Mouse (Mus musculus): ENCODE measurements around the gene Fahd1. TPM values are rescaled to one million over a fixed set of nuclear protein-coding genes. Genes with fewer than 3 reads are reported as not detected.

Fahd1 gene
- polyA plus RNA-seq, 1 experiment, result 7.8 TPM

- TF ChIP-seq POLR2A (IDR thresholded peaks at IDR 0.05; ENCODE audit: control insufficient read depth, extremely low read depth, insufficient read depth, low read length, poor library complexity), result no peak
- TF ChIP-seq CTCF (IDR thresholded peaks at IDR 0.05; ENCODE audit: borderline replicate concordance, control insufficient read depth, extremely low read depth, insufficient read depth, low read length, poor library complexity), result no peak
- Histone ChIP-seq H3K27me3 (ENCODE audit: control insufficient read depth, insufficient read depth, low read length) (no peaks in the 10 kb centered on the region), H3K27ac (ENCODE audit: control insufficient read depth, insufficient read depth, low read length) (no peak overlapping the region), H3K4me1 (replicated peaks; ENCODE audit: control insufficient read depth, insufficient read depth, low read length) (no peaks in the 10 kb centered on the region), H3K4me3 (ENCODE audit: control insufficient read depth, insufficient read depth, low read length) (no peak overlapping the region), H3K36me3 (ENCODE audit: control insufficient read depth, insufficient read depth, low read length) (no peaks in the 10 kb centered on the region)
- 82% methylated on average over 5 of the region's 5 CpGs for WGBS
- DNase-seq, result no peak
Observed at GRCm38 (mm10) chr17:24815256-24815655, 34.9 kb downstream of the Fahd1 start.

- H3K27me3 ChIP-seq (ENCODE audit: control insufficient read depth, insufficient read depth, low read length), result no peaks in the 10 kb centered on the region
- DNase-seq, result no peak
- no peak overlapping the region for H3K4me3 ChIP-seq (ENCODE audit: control insufficient read depth, insufficient read depth, low read length)
- H3K36me3 ChIP-seq (ENCODE audit: control insufficient read depth, insufficient read depth, low read length), result no peaks in the 10 kb centered on the region
- TF ChIP-seq POLR2A (IDR thresholded peaks at IDR 0.05; ENCODE audit: control insufficient read depth, extremely low read depth, insufficient read depth, low read length, poor library complexity) (no peak), CTCF (IDR thresholded peaks at IDR 0.05; ENCODE audit: borderline replicate concordance, control insufficient read depth, extremely low read depth, insufficient read depth, low read length, poor library complexity) (no peak)
- 46% methylated on average over 2 of the region's 2 CpGs for WGBS
- H3K4me1 ChIP-seq (replicated peaks; ENCODE audit: control insufficient read depth, insufficient read depth, low read length), result no peaks in the 10 kb centered on the region
- H3K27ac ChIP-seq (ENCODE audit: control insufficient read depth, insufficient read depth, low read length), result no peak overlapping the region
Observed at GRCm38 (mm10) chr17:24812215-24812614, 37.9 kb downstream of the Fahd1 start.

DNA sequence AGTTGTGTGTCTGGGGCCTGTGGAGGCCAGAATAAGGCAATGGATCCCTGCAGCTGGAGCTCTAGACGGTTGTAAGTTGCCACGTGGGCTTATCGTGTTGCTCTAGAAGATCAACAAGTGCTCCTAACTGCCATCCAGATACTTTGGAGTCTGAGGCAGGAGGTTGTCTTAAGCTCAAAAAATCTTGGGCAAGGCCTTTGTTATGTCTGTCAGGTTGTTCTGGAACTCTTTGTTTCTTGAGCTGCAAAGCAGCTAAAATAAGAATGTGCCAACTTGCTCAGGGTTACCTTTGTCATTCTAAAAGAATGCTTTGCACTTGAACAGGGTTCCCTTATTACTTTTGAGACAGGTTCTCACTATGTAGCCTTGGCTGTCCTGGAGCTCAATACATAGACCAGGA, 39.0 kb downstream of the Fahd1 start:
- H3K27ac ChIP-seq (ENCODE audit: control insufficient read depth, insufficient read depth, low read length), result no peak overlapping the region
- no peaks in the 10 kb centered on the region for H3K36me3 ChIP-seq (ENCODE audit: control insufficient read depth, insufficient read depth, low read length)
- no peak for TF ChIP-seq CTCF (IDR thresholded peaks at IDR 0.05; ENCODE audit: borderline replicate concordance, control insufficient read depth, extremely low read depth, insufficient read depth, low read length, poor library complexity)
- no peak overlapping the region for H3K4me3 ChIP-seq (ENCODE audit: control insufficient read depth, insufficient read depth, low read length)
- 91% methylated on average over 3 of the region's 3 CpGs for WGBS
- H3K27me3 ChIP-seq (ENCODE audit: control insufficient read depth, insufficient read depth, low read length), result no peaks in the 10 kb centered on the region
- H3K4me1 ChIP-seq (replicated peaks; ENCODE audit: control insufficient read depth, insufficient read depth, low read length), result no peaks in the 10 kb centered on the region
- no peak for DNase-seq

DNA sequence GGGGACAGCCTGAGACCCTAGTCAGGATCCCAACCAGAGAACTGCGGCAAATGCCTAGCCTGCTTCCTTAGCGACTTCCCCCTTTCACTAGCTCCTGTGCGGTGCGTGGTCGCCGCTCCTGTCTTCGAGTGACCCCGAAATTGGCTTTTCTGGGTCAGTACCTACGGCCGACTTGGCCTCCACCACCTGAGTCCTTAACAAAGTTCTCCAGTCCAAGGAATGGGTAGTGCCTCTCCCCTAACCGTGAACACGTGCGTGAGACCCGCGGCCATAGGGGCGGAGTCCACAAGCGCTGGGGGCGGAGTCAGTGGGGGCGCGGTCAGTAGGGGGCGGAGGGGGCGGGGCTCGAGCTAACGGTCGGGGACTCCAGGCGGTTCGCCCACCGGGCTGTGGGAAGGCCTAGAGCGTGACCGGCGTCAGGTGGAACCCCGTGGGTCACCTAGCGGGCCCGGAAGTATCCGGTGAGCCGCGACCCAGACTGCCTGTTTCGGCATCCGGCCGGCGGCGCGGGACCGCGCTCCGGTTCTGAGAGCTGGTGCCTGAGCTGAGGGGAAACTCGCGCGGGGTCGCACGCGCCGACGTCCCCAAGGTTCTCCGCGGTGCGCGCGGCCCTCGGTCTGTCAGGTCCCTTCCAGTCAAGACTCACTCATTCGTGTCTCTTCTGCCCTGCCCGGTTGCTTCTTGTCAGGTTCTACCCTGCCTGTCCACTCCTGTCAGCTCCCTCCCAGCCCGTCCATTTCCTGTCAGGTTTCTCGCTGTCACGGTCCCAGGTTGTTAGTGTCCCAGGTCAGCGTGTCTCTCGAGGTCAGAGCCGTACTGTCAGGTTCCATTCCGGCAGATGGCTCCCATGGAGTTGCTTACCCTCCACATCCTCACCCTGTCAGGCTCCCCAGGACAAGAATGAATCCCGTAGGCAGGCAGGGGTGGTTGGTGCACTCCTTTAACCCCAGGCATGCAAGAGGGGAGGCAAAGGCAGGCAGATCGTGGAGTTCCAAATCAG, 45.9 kb downstream of the Fahd1 start, which contains the start of gene Meiob:
Gene Meiob (plus strand): TSS at position 338 of the 1,000 bp plus-strand sequence.
- TF ChIP-seq POLR2A (IDR thresholded peaks at IDR 0.05; ENCODE audit: control insufficient read depth, extremely low read depth, insufficient read depth, low read length, poor library complexity) (no peak), CTCF (IDR thresholded peaks at IDR 0.05; ENCODE audit: borderline replicate concordance, control insufficient read depth, extremely low read depth, insufficient read depth, low read length, poor library complexity) (no peak)
- Histone ChIP-seq H3K36me3 (ENCODE audit: control insufficient read depth, insufficient read depth, low read length) (no peaks in the 10 kb centered on the region), H3K27ac (ENCODE audit: control insufficient read depth, insufficient read depth, low read length) (no peak within 1 kb of the TSS), H3K27me3 (ENCODE audit: control insufficient read depth, insufficient read depth, low read length) (peaks cover 6% of the 10 kb centered on the region; the same call in 1 of the 2 replicates), H3K4me3 (ENCODE audit: control insufficient read depth, insufficient read depth, low read length) (peak within 1 kb of the TSS; percentile 65), H3K4me1 (replicated peaks; ENCODE audit: control insufficient read depth, insufficient read depth, low read length) (peaks cover 5% of the 10 kb centered on the region)
- WGBS, result 2% methylated on average over 71 of the region's 71 CpGs
- DNase-seq, result peak; percentile 72

- no peak overlapping the region for H3K4me3 ChIP-seq (ENCODE audit: control insufficient read depth, insufficient read depth, low read length)
- DNase-seq, result no peak
- no peak for TF ChIP-seq POLR2A (IDR thresholded peaks at IDR 0.05; ENCODE audit: control insufficient read depth, extremely low read depth, insufficient read depth, low read length, poor library complexity)
- TF ChIP-seq CTCF (IDR thresholded peaks at IDR 0.05; ENCODE audit: borderline replicate concordance, control insufficient read depth, extremely low read depth, insufficient read depth, low read length, poor library complexity), result no peak
- 69% methylated on average over 3 of the region's 3 CpGs for WGBS
- peaks cover 6% of the 10 kb centered on the region; the same call in 1 of the 2 replicates for H3K27me3 ChIP-seq (ENCODE audit: control insufficient read depth, insufficient read depth, low read length)
- peaks cover 5% of the 10 kb centered on the region for H3K4me1 ChIP-seq (replicated peaks; ENCODE audit: control insufficient read depth, insufficient read depth, low read length)
- H3K36me3 ChIP-seq (ENCODE audit: control insufficient read depth, insufficient read depth, low read length), result no peaks in the 10 kb centered on the region
- no peak overlapping the region for H3K27ac ChIP-seq (ENCODE audit: control insufficient read depth, insufficient read depth, low read length)
Observed at GRCm38 (mm10) chr17:24800524-24800923, 49.6 kb downstream of the Fahd1 start.

DNA sequence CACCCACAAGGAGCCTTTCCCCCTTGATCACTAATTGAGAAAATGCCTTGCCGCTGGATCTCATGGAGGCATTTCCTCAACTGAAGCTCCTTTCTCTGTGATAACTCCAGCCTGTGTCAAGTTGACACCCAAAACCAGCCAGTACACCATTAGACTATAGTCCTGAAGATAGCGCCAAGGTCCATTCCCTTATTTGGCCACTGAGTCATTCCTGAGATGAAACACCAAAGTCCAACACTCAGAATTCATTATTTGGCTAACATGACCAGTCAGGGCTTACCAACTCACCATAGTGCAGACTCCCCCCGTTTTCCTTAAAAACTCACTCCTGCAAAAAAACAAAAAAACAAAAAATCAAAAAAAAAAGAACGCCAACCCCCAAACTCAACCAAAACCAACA, 50.7 kb downstream of the Fahd1 start:
- Histone ChIP-seq H3K4me1 (replicated peaks; ENCODE audit: control insufficient read depth, insufficient read depth, low read length) (peaks cover 3% of the 10 kb centered on the region), H3K27me3 (ENCODE audit: control insufficient read depth, insufficient read depth, low read length) (peaks cover 4% of the 10 kb centered on the region; the same call in 1 of the 2 replicates), H3K36me3 (ENCODE audit: control insufficient read depth, insufficient read depth, low read length) (no peaks in the 10 kb centered on the region), H3K27ac (ENCODE audit: control insufficient read depth, insufficient read depth, low read length) (no peak overlapping the region), H3K4me3 (ENCODE audit: control insufficient read depth, insufficient read depth, low read length) (no peak overlapping the region)
- DNase-seq, result no peak
- TF ChIP-seq POLR2A (IDR thresholded peaks at IDR 0.05; ENCODE audit: control insufficient read depth, extremely low read depth, insufficient read depth, low read length, poor library complexity), result no peak
- TF ChIP-seq CTCF (IDR thresholded peaks at IDR 0.05; ENCODE audit: borderline replicate concordance, control insufficient read depth, extremely low read depth, insufficient read depth, low read length, poor library complexity), result no peak
- 97% methylated on average over 4 of the region's 4 CpGs for WGBS

Other genes with a start within 250 kb of the Fahd1 start
- gene Tsc2, start 217.7 kb downstream of the Fahd1 start, polyA plus RNA-seq (2012; rRNA removed), result 163 and 173 TPM in 2 replicates
- gene Nthl1, start 217.7 kb downstream of the Fahd1 start, polyA plus RNA-seq (2012; rRNA removed), result 9.7 and 9.8 TPM in 2 replicates
- gene Slc9a3r2, start 200.0 kb downstream of the Fahd1 start, polyA plus RNA-seq (2012; rRNA removed), result 13.5 and 19.6 TPM in 2 replicates
- gene Npw, start 191.9 kb downstream of the Fahd1 start, polyA plus RNA-seq (2012; rRNA removed), result 0.35 and 0.64 TPM in 2 replicates
- gene Zfp598, start 180.7 kb downstream of the Fahd1 start, polyA plus RNA-seq (2012; rRNA removed), result 118 and 123 TPM in 2 replicates
- 0.29 and 0.32 TPM in 2 replicates for gene Syngr3, start 160.4 kb downstream of the Fahd1 start, polyA plus RNA-seq (2012; rRNA removed)
- gene Gfer, start 154.2 kb downstream of the Fahd1 start, polyA plus RNA-seq (2012; rRNA removed), result 24.3 and 33.3 TPM in 2 replicates
- 10.5 and 10.8 TPM in 2 replicates for gene Noxo1, start 154.1 kb downstream of the Fahd1 start, polyA plus RNA-seq (2012; rRNA removed)
- 109 and 120 TPM in 2 replicates for gene Tbl3, start 142.7 kb downstream of the Fahd1 start, polyA plus RNA-seq (2012; rRNA removed)
- 0.88 and 0.96 TPM in 2 replicates for gene Rnf151, start 132.3 kb downstream of the Fahd1 start, polyA plus RNA-seq (2012; rRNA removed)
- 3,358 and 3,484 TPM in 2 replicates for gene Rps2, start 132.2 kb downstream of the Fahd1 start, polyA plus RNA-seq (2012; rRNA removed)
- gene Ndufb10, start 125.9 kb downstream of the Fahd1 start, polyA plus RNA-seq (2012; rRNA removed), result 237 and 291 TPM in 2 replicates
- 0.20 and 7.2 TPM in 2 replicates for gene Rpl3l, start 122.5 kb downstream of the Fahd1 start, polyA plus RNA-seq (2012; rRNA removed)
- gene Msrb1, start 113.7 kb downstream of the Fahd1 start, polyA plus RNA-seq (2012; rRNA removed), result 90.7 and 91.5 TPM in 2 replicates
- gene Hs3st6, start 97.4 kb downstream of the Fahd1 start, polyA plus RNA-seq (2012; rRNA removed), result 15.5 and 15.6 TPM in 2 replicates
- not detected in 2 replicates for gene Meiob, start 46.1 kb downstream of the Fahd1 start, polyA plus RNA-seq (2012; rRNA removed)
- 153 and 157 TPM in 2 replicates for gene Hagh, start 10.2 kb downstream of the Fahd1 start, polyA plus RNA-seq (2012; rRNA removed)
- 8.4 and 9.0 TPM in 2 replicates for gene Igfals, start 15.6 kb upstream of the Fahd1 start, polyA plus RNA-seq (2012; rRNA removed)
- gene Nubp2, start 36.0 kb upstream of the Fahd1 start, polyA plus RNA-seq (2012; rRNA removed), result 88.8 and 96.1 TPM in 2 replicates
- 274 and 285 TPM in 2 replicates for gene Spsb3, start 36.3 kb upstream of the Fahd1 start, polyA plus RNA-seq (2012; rRNA removed)
- 48.2 and 55.3 TPM in 2 replicates for gene Eme2, start 44.7 kb upstream of the Fahd1 start, polyA plus RNA-seq (2012; rRNA removed)
- 146 and 152 TPM in 2 replicates for gene Mrps34, start 44.8 kb upstream of the Fahd1 start, polyA plus RNA-seq (2012; rRNA removed)
- 63.3 and 76.7 TPM in 2 replicates for gene Nme3, start 46.1 kb upstream of the Fahd1 start, polyA plus RNA-seq (2012; rRNA removed)
- gene Mapk8ip3, start 86.6 kb upstream of the Fahd1 start, polyA plus RNA-seq (2012; rRNA removed), result 255 and 272 TPM in 2 replicates
- 13.5 and 15.0 TPM in 2 replicates for gene Jpt2, start 110.3 kb upstream of the Fahd1 start, polyA plus RNA-seq (2012; rRNA removed)
- gene Cramp1l, start 165.4 kb upstream of the Fahd1 start, polyA plus RNA-seq (2012; rRNA removed), result 41.4 and 46.9 TPM in 2 replicates
- 17.0 and 22.6 TPM in 2 replicates for gene Ift140, start 165.7 kb upstream of the Fahd1 start, polyA plus RNA-seq (2012; rRNA removed)
- 7.2 and 11.3 TPM in 2 replicates for gene Tmem204, start 233.2 kb upstream of the Fahd1 start, polyA plus RNA-seq (2012; rRNA removed)